Mouse (Mus musculus) adrenal gland (tissue): ENCODE results near the gene E2f4.
"Not testable (repeated sequence)": the region's sequence is repeated elsewhere in the genome, so short reads cannot be mapped to it uniquely, and the experiment has no call there.

Source experiments
- intact Hi-C: fragments of 180-260 bp; cut with DNase I; formaldehyde crosslinking; loops from one replicate; pipeline ENCODE4 v1.15.1; 2025

The E2f4 gene

DNA sequence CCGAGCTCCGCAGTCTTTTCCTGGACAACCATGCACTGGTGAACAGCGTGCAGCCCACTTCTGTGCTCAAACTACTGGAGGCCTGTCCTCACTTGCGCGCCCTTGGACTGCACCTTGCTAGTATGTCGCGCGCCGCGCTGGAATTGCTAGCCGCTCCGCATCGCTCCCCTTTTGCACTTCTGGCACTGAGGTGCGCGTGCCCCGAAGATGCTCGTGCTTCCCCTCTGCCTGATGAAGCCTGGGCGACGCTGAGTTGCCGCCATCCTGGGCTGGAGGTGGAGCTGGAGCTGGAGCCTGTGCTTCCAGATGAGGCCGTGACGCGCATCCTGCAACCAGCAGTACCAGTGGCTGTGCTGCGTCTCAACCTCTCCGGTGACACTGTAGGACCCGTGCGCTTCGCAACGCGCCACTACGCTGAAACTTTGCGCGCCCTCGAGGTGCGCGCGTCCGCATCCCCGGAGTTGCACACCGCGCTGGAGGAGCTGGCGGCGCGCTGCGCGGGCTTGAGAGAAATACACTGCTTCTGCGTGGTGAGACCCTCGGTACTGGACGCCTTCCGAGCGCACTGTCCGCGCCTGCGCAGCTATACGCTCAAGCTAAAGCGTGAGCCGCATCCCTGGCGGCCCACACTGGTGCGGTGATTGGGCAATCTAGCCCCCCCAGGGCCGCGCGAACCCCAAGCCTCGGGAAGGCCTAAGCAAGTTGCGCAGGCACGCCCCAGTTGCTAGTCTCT lies 29.0 kb upstream of the E2f4 start:
- intact Hi-C loops, result no loop called here

GRCm38 (mm10) chr8:105269075-105269458 lies 28.4 kb upstream of the E2f4 start:
- intact Hi-C loops, result no loop called here

DNA sequence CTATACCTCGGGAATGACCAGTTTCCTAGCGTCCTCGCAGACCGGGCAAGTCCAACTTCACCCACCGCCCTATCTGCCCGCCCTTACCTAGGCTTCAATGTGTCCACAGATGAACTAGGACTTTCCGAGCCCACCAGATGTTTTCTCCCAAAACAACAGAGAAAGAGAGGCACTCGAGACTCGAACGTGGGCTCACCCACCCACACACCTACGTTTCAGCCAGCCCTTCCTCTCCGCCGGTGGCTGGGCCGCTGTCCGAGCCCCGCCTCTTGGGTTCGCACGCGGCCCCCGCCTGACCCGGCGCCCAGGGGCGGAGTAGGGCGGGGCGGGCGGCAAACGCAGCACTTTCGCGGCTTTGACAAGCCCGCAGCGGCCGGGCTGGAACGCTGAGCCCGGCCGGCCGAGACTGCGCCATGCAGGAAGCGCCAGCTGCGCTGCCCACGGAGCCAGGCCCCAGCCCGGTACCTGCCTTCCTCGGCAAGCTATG lies 28.0 kb upstream of the E2f4 start, which contains the start of gene Hsf4:
Gene Hsf4, plus strand, starts transcription at position 341 of the 487 bp plus-strand sequence.
- intact Hi-C loops, result no loop called here

- intact Hi-C loops, result no loop called here
These were observed 27.2 kb upstream of the E2f4 start for GRCm38 (mm10) chr8:105270101-105270915.

DNA sequence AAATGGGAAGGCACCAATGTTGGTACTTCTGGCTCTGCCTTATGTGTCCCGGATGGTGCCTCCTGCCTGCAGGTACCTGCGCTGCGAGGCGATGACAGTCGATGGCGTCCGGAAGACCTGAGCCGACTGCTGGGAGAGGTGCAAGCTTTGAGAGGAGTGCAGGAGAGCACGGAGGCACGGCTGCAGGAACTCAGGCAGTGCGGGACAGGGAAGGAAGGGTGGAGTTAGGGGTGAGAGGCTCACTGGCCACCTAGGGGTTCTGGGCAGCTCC lies 26.6 kb upstream of the E2f4 start:
- intact Hi-C loops, result no loop called here

GRCm38 (mm10) chr8:105275387-105275786 lies 22.1 kb upstream of the E2f4 start:
- intact Hi-C loops, result no loop called here

GRCm38 (mm10) chr8:105275840-105276239 lies 21.6 kb upstream of the E2f4 start, which contains the start of gene Nol3:
Nol3 (plus strand) TSS chr8:105276140.
- intact Hi-C loops, result no loop called here

DNA sequence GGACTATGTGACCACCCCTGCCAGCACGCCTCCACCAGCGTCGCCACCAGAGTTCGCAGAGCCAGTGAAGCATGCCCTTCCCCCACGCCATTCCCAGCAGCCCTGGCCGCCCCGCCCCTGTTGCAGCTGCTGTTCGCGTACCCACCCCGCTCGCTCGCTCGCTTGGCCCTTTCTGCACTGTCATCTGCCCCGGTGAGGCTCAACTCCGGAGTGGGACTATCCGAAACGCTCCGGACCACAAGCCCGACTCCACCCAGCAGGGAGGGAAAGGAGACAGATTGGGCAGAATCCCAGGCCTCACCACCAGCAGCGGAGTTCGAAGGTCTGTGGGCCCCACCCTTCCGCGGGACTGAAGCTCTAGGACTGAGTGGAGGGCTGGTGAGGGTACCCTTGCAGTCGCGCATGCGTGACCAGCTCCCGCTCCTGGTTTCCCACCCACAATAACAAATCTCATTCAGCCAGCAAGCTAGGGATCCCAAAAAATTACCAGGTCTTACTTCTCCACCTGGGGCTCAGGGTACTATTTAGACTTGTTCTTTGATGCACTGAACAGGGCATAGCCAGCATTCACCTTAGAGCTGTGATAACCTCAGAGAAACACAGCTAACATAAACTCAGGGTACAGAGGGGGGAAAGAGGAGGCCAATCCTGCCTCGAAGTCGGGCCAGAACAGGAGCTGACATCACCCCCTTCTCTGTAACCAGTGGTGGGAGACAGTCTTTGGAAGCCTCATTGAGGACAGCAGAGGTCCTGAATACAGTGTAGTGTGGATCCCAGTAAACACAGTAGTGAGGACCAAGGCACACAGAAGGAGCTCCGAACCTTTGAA lies 21.0 kb upstream of the E2f4 start:
- intact Hi-C loops, result no loop called here

- intact Hi-C loops, result no loop called here
These were observed 18.5 kb upstream of the E2f4 start for GRCm38 (mm10) chr8:105278911-105279334.

DNA sequence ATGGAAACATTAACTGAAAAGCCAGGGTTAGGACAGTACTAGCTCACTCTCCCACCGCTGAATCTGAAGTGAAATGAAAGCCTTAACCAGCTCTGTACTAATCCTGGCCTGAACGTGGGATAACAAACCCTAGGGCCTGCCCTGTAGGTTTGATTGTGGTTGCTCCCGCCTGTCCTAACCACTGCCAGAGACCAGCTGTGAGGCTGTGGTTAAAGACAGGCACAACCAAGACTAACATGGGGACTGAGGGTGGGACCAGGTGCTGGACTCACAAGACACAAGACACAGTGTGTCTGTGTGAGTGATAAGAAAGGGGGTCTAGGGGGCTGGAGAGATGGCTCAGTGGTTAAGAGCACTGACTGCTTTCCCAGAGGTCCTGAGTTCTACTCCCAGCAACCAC lies 16.9 kb upstream of the E2f4 start:
- intact Hi-C loops, result no loop called here

- intact Hi-C loops, result no loop called here
These were observed 15.6 kb upstream of the E2f4 start for GRCm38 (mm10) chr8:105281821-105282220.

GRCm38 (mm10) chr8:105282239-105282638 lies 15.2 kb upstream of the E2f4 start:
- intact Hi-C loops, result no loop called here

GRCm38 (mm10) chr8:105283074-105283473 lies 14.4 kb upstream of the E2f4 start:
- intact Hi-C loops, result no loop called here

- intact Hi-C loops, result no loop called here
These were observed 11.9 kb upstream of the E2f4 start for GRCm38 (mm10) chr8:105285514-105285913.

- intact Hi-C loops, result no loop called here
These were observed 10.6 kb upstream of the E2f4 start for GRCm38 (mm10) chr8:105286907-105287306.

GRCm38 (mm10) chr8:105288231-105288630 lies 9.2 kb upstream of the E2f4 start:
- intact Hi-C loops, result no loop called here

DNA sequence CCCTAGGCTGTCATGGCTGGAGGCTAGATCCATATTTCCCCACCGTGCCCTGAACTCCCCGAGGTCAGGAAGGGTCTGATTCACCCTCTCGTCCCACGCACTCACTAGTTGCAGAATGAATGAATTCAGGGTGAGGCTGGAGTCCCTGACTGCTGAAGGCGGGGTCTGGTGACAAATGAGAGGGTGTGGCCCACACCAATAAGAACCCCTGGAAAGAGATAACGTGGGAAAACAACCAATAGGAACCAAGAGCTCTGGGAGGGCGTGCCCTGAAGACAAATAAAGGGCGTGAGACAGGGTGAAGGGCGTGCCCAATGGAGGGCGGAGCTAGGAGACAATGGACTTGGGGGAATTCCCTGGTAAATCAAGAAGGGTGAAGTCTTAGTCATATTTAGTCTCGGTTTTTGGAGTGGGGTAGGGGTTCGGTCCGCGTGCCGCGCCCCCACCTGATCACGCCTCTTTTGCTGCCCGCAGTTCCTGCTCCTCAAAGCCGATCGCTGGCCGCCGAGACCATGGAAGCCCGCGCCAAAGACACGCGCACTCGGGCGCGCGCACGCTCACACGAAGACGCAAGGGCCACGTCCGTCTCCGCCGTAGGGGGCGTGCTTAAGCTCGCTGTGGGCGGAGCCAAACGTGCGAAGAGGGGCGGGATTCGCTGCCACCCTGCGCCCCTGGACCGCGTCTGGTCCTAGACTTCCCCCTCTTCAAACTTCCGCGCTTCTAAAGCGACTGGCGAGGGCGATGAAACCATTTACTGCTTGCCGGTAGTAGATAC lies 8.3 kb upstream of the E2f4 start:
- intact Hi-C loops, result no loop called here

GRCm38 (mm10) chr8:105289805-105290460 lies 7.5 kb upstream of the E2f4 start, which contains the start of gene 4931428F04Rik:
4931428F04Rik (minus strand) TSS chr8:105289864.
- intact Hi-C loops, result no loop called here

DNA sequence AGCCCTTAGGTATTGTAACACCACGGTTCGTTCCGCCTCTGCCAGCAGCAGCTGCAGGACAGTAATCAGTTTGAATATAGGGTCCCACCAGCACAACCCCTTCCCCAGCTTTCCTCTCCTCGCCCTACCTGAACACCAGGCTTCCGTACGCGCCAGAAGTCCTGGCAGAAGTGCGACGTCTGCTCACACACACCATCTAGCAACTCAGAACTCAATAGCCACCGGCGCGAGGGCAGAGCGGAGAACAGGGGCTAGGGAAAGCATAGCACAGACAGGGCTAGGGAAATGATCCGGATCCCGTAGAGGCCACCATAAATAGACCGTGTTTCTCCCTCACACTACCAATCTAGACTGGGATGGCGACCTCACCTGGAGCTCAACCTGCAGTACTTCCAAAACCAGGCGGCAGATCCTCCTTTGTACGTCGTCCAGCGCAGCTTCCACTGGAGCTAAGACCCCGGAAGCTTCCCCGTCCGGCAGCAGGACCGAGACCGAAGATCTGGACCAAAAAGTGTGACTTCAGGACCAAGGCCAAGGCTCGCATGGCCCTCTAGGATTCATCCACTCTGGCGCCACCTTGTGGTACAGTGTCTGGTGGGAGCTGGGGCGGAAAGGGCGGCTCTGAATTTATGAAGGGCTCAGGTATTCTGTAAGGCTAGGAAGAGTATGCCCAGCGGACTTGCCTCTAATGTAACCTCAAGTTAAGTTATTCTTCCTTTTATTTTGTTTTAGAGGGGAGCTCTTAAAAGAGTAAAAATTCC lies 6.7 kb upstream of the E2f4 start:
- intact Hi-C loops, result no loop called here

DNA sequence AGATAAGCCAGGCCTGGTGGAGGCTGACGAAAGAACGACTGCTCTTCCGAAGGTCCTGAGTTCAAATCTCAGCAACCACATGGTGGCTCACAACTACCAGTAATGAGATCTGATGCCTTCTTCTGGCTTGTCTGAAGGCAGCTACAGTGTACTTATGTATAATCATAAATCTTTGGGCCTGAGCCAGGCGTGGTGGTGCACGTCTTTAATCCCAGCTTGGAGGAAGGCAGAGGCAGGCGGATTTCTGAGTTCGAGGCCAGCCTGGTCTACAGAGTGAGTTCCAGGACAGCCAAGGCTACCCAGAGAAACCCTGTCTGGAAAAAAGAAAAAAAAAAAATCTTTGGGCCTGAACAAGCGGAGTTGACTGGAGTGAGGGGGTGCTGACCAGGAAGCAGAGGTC lies 6.1 kb upstream of the E2f4 start:
- intact Hi-C loops, result not testable (repeated sequence)
